Mouse (Mus musculus): ENCODE measurements around the gene Vmn2r11. TPM values are rescaled to one million over a fixed set of nuclear protein-coding genes. Genes with fewer than 3 reads are reported as not detected.
"Not testable (repeated sequence)": the region's sequence is repeated elsewhere in the genome, so short reads cannot be mapped to it uniquely, and the experiment has no call there.

Gene Vmn2r11
- total RNA-seq (2014; rRNA removed; ENCODE audit: low replicate concordance), result not detected in 2 replicates
- not detected in 2 replicates for polyA plus RNA-seq (2015; fragmentation: Nextera tagmentation; extraction: Ambion mirVana)

DNA sequence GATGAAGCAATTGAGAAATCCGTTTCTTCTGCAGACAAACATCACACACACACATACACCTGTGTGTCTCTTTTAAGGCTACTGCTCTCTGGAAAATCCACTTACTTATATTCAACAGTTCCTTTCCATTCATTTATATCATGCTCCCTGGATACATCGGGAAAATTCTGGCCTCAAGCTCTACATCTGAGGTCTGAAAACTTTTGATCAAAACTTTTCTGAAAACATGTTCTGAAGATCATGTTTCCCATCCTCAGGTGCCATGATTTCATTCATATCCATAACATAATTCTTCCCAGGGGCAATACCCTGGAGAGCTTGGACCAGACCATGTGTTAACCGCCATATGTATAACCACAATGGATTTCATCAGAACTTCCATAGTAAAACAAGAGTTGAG lies at the start of gene Vmn2r11:
Gene Vmn2r11 (minus strand): TSS at position 101 of the 400 bp plus-strand sequence.
- not testable (repeated sequence) for ATAC-seq (ENCODE audit: insufficient read depth, low read depth); H3K27me3 ChIP-seq (ENCODE audit: control insufficient read depth, insufficient read depth, low read length)

DNA sequence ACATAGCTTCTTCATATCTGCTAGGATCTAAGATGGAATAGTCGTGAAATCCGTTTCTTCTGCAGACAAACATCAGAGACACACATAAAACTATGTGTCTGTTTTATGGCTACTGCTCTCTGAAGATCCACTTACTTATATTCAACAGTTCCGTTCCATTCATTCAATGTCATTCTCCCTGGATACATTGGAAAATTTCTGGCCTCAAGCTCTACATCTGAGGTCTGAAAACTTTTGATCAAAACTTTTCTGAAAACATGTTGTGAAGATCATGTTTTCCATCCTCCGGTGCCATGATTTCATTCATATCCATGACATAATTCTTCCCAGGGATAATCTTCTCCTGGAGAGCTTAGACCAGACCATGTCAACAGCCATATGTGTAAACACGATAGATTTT lies 38.5 kb upstream of the Vmn2r11 start, which contains the start of gene Vmn2r12:
Gene Vmn2r12 (minus strand): TSS at position 101 of the 400 bp plus-strand sequence.
- not testable (repeated sequence) for H3K9ac ChIP-seq (replicated peaks; ENCODE audit: low read depth, low read length); H3K4me3 ChIP-seq (ENCODE audit: low read depth, low read length); DNase-seq (ENCODE audit: low spot score); ATAC-seq (ENCODE audit: insufficient read depth, low read depth); H3K9me3 ChIP-seq (replicated peaks; ENCODE audit: control insufficient read depth, low read length); H3K36me3 ChIP-seq (replicated peaks; ENCODE audit: control insufficient read depth, insufficient read depth, low read length); H3K4me1 ChIP-seq (ENCODE audit: control insufficient read depth, insufficient read depth); H3K4me2 ChIP-seq (ENCODE audit: low read depth, low read length); H3K27me3 ChIP-seq (ENCODE audit: control insufficient read depth, insufficient read depth, low read length); H3K27ac ChIP-seq (ENCODE audit: low read depth)
- 67% methylated on average over 5 of the region's 5 CpGs for WGBS

More for the DNA sequence above, at the start of gene Vmn2r11:
- not testable (repeated sequence) for H3K4me2 ChIP-seq (ENCODE audit: low read depth, low read length); H3K36me3 ChIP-seq (replicated peaks; ENCODE audit: control insufficient read depth, insufficient read depth, low read length); H3K9me3 ChIP-seq (replicated peaks; ENCODE audit: control insufficient read depth, low read length); DNase-seq (ENCODE audit: low spot score); H3K4me3 ChIP-seq (ENCODE audit: low read depth, low read length); H3K9ac ChIP-seq (replicated peaks; ENCODE audit: low read depth, low read length); H3K27ac ChIP-seq (ENCODE audit: low read depth); H3K4me1 ChIP-seq (ENCODE audit: control insufficient read depth, insufficient read depth)
- WGBS, result 70% methylated on average over 3 of the region's 3 CpGs

DNA sequence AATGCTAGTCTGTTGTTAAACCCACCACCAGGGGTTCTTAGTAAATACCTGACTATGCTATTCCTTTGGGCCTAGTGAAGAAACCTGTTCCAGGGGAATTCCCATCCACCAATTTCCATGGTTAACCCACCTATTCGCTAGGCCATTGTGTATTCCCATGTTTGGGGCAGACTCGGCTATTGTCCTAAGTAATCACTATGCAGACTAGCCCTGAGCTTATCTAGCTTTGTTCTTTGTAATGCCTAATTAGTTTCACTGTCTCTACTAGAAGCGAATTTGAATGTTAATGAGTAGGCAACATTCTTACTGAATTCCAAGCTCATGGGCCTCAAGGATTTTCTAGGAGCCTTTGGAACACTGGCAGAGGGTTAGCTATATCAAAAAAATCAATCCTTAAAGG lies 37.1 kb upstream of the Vmn2r11 start:
- H3K27ac ChIP-seq (ENCODE audit: low read depth); H3K36me3 ChIP-seq (replicated peaks; ENCODE audit: control insufficient read depth, insufficient read depth, low read length); DNase-seq (ENCODE audit: low spot score); H3K4me3 ChIP-seq (ENCODE audit: low read depth, low read length); H3K27me3 ChIP-seq (ENCODE audit: control insufficient read depth, insufficient read depth, low read length); H3K9ac ChIP-seq (replicated peaks; ENCODE audit: low read depth, low read length); H3K9me3 ChIP-seq (replicated peaks; ENCODE audit: control insufficient read depth, low read length); H3K4me2 ChIP-seq (ENCODE audit: low read depth, low read length); H3K4me1 ChIP-seq (ENCODE audit: control insufficient read depth, insufficient read depth); ATAC-seq (ENCODE audit: insufficient read depth, low read depth): not testable (repeated sequence)
- WGBS, result 62% methylated on average over 3 of the region's 3 CpGs

DNA sequence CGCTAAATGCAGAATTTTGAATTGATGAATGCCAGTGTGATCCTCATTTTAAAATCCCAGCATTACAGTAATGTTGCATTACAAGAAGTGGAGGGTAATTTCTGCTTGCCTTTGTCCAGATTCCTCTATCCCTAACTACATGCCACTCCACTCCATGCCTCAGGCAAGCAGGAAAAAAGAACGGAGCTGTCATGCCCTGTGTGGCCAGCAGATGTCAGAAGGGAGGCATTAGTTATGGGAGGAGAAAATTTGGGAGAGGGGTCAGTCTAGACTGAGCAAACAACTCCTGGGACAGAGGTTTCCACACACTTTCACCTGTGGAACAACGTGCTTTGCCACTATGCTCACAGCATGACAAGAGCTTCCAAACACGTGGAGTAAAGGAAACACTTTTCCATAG lies 12.6 kb upstream of the Vmn2r11 start:
- WGBS, result 40% methylated on average over 4 of the region's 4 CpGs
- not testable (repeated sequence) for ATAC-seq (ENCODE audit: insufficient read depth, low read depth); H3K9ac ChIP-seq (replicated peaks; ENCODE audit: low read depth, low read length)

DNA sequence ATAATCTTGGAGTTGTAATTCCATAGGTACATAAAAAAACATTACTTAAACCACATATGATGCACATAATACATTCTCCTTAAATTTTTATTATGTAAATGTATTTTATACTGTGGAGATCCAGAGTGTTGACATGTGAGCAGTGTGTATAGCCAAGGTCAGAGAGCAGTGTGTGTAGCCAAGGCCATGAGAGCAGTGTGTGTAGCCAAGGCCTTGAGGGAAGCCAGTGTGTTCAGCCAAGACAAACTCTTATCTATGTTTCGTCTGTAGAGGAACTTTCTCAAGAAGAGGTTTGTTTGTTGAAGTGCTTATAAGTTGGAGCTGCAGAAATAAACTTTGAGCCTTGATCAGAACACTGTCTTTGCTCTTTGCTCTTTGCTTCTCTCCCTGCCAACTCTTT lies 4.1 kb downstream of the Vmn2r11 start:
- no peaks in the 10 kb centered on the region for H3K4me1 ChIP-seq (ENCODE audit: control insufficient read depth, insufficient read depth)
- H3K27ac ChIP-seq (ENCODE audit: low read depth), result no peak overlapping the region
- no peak for DNase-seq (ENCODE audit: low spot score)
- no peak overlapping the region for H3K4me2 ChIP-seq (ENCODE audit: low read depth, low read length)
- no peak overlapping the region for H3K4me3 ChIP-seq (ENCODE audit: low read depth, low read length)
- TF ChIP-seq CTCF (IDR thresholded peaks at IDR 0.05; ENCODE audit: low read depth) (no peak), EP300 (IDR thresholded peaks at IDR 0.05; ENCODE audit: low read depth) (no peak)
- peaks cover 4% of the 10 kb centered on the region; the same call in 1 of the 2 replicates for H3K9me3 ChIP-seq (replicated peaks; ENCODE audit: control insufficient read depth, low read length)
- H3K36me3 ChIP-seq (replicated peaks; ENCODE audit: control insufficient read depth, insufficient read depth, low read length), result no peaks in the 10 kb centered on the region
- H3K9ac ChIP-seq (replicated peaks; ENCODE audit: low read depth, low read length), result no peak overlapping the region
- WGBS, result 39% methylated on average over 1 of the region's 1 CpGs
- H3K27me3 ChIP-seq (ENCODE audit: control insufficient read depth, insufficient read depth, low read length), result no peaks in the 10 kb centered on the region
- ATAC-seq (ENCODE audit: insufficient read depth, low read depth), result no peak

More for the DNA sequence above, 12.6 kb upstream of the Vmn2r11 start:
- not testable (repeated sequence) for H3K4me3 ChIP-seq (ENCODE audit: low read depth, low read length); H3K36me3 ChIP-seq (replicated peaks; ENCODE audit: control insufficient read depth, insufficient read depth, low read length); H3K9me3 ChIP-seq (replicated peaks; ENCODE audit: control insufficient read depth, low read length); H3K27me3 ChIP-seq (ENCODE audit: control insufficient read depth, insufficient read depth, low read length); H3K4me1 ChIP-seq (ENCODE audit: control insufficient read depth, insufficient read depth); DNase-seq (ENCODE audit: low spot score); H3K4me2 ChIP-seq (ENCODE audit: low read depth, low read length); H3K27ac ChIP-seq (ENCODE audit: low read depth)

DNA sequence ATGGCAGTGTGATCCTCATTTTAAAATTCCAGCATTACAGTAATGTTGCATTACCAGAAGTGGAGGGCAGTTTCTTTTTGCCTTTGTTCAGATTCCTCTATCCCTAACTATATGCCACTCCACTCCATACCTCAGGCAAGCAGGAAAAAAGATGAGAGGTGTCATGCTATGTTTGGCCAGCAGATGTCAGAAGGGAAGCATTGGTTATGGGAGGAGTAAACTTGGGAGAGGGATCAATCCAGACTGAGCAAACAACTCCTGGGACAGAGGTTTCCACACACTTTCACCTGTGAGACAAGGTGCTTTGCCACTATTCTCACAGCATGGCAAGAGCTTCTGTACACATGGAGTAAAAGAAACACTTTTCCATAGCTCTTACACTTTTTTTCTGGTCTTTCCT lies 26.8 kb downstream of the Vmn2r11 start:
- Histone ChIP-seq H3K36me3 (replicated peaks; ENCODE audit: control insufficient read depth, insufficient read depth, low read length) (no peaks in the 10 kb centered on the region), H3K9me3 (replicated peaks; ENCODE audit: control insufficient read depth, low read length) (peaks cover 3% of the 10 kb centered on the region; the same call in 1 of the 2 replicates), H3K4me2 (ENCODE audit: low read depth, low read length) (no peak overlapping the region), H3K4me1 (ENCODE audit: control insufficient read depth, insufficient read depth) (no peaks in the 10 kb centered on the region), H3K27me3 (ENCODE audit: control insufficient read depth, insufficient read depth, low read length) (no peaks in the 10 kb centered on the region), H3K4me3 (ENCODE audit: low read depth, low read length) (no peak overlapping the region), H3K9ac (replicated peaks; ENCODE audit: low read depth, low read length) (no peak overlapping the region), H3K27ac (ENCODE audit: low read depth) (no peak overlapping the region)
- ATAC-seq (ENCODE audit: insufficient read depth, low read depth) (no peak), DNase-seq (ENCODE audit: low spot score) (no peak)
- TF ChIP-seq CTCF (IDR thresholded peaks at IDR 0.05; ENCODE audit: low read depth) (peak; percentile 15), EP300 (IDR thresholded peaks at IDR 0.05; ENCODE audit: low read depth) (no peak)

DNA sequence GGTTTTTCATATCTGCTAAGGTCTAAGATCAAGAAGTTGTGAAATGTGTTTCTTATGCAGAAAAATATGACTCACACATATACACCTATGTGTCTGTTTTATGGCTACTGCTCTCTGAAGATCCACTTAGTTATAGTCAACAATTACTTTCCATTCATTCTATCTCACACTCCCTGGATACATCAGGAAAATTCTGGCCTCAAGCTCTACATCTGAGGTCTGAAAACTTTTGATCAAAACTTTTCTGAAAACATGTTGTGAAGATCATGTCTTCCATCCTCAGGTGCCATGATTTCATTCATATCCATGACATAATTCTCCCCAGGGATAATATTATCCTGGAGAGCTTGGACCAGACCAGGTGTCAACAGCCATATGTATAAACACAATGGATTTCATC lies 52.9 kb downstream of the Vmn2r11 start, which contains the start of gene Vmn2r10:
Gene Vmn2r10 (minus strand): TSS at position 101 of the 400 bp plus-strand sequence.
- H3K9ac ChIP-seq (replicated peaks; ENCODE audit: low read depth, low read length); H3K27me3 ChIP-seq (ENCODE audit: control insufficient read depth, insufficient read depth, low read length); H3K4me3 ChIP-seq (ENCODE audit: low read depth, low read length); DNase-seq (ENCODE audit: low spot score); H3K36me3 ChIP-seq (replicated peaks; ENCODE audit: control insufficient read depth, insufficient read depth, low read length); H3K27ac ChIP-seq (ENCODE audit: low read depth); H3K4me2 ChIP-seq (ENCODE audit: low read depth, low read length); H3K9me3 ChIP-seq (replicated peaks; ENCODE audit: control insufficient read depth, low read length); H3K4me1 ChIP-seq (ENCODE audit: control insufficient read depth, insufficient read depth); ATAC-seq (ENCODE audit: insufficient read depth, low read depth): not testable (repeated sequence)

All from heart, postnatal 0 days (tissue).